Mouse (Mus musculus): Measurements from ENCODE around the gene Gm45713. TPM values are rescaled to one million over a fixed set of nuclear protein-coding genes. Genes with fewer than 3 reads are reported as not detected.
"Not testable (repeated sequence)": the region's sequence is repeated elsewhere in the genome, so short reads cannot be mapped to it uniquely, and the experiment has no call there.

The Gm45713 gene
- total RNA-seq, 2 experiments from 2014 or later, result not detected

- DNase-seq, result no peak
- intact Hi-C loops (cut with DNase I; ENCODE audit: low total_unique reads), result no loop called here
Observed at GRCm38 (mm10) chr7:45105491-45105890, 30.5 kb downstream of the Gm45713 start.

- intact Hi-C loops (cut with DNase I; ENCODE audit: low total_unique reads), result no loop called here
- no peak for DNase-seq
Observed at GRCm38 (mm10) chr7:45104941-45105340, 31.1 kb downstream of the Gm45713 start.

DNA sequence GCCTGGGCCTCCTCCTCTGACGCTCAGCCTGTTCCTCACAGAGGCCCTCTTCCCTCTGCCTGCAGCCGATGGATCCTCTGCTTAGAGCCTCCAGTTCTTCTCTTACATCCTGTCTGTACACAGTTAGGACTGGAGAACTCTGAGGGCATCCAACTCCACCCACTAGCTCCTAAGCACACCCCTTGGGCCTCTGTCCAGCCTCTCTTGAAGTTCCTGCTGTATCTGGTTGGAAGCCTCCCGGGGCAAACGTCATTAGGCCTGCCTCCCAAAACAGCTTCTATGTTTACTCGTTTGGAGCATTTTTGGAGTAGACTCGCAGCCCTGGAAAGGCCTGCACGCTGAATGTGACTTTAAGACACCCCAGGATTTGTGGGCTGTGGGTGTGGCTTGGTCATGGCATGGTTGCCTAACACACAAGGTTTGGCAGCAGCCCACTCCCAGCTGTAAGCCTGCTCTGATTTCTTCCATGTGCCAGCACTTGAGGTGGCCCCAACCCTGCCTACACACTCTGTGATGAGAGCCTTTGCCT, 32.3 kb downstream of the Gm45713 start, which contains the start of gene Fcgrt:
TSS of gene Fcgrt (minus strand) at position 200 of the 529 bp plus-strand sequence.
- intact Hi-C loops (cut with DNase I; ENCODE audit: low total_unique reads), result no loop called here
- peak; percentile 96 for DNase-seq

DNA sequence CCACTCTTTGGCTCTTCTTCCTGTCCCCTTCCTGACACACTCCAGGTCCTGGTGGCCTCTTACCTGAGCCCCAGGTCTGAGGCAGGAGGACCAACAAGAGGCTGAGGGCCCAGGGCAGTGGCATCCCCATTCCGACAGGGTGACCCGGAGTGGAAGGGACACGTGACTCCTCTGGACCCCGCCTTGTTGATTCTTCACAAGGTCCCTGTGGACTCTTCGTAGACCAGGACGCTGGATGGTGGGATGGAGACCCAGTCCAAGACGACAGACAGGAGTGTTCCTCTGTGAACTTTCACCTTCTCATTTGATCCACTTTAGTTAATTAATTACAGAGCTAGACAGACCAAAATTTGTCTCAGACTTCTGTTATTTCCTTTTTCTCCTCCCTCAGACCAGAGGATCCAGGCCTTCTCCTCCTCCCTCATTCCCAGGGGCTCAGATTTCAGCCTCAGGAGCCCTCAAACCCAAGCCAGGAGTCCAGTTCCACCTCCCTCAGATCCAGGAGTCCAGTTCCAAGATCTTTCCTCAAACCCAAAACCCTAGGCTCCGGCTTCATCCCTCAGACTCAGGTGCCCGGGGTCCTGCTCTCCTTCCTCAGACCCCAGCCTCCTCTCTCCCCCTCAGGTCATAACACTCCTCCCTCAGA, 33.0 kb downstream of the Gm45713 start:
- intact Hi-C loops (cut with DNase I; ENCODE audit: low total_unique reads), result no loop called here
- peak; percentile 58 for DNase-seq

GRCm38 (mm10) chr7:45102441-45102840, 33.6 kb downstream of the Gm45713 start:
- no peak for DNase-seq
- intact Hi-C loops (cut with DNase I; ENCODE audit: low total_unique reads), result no loop called here

DNA sequence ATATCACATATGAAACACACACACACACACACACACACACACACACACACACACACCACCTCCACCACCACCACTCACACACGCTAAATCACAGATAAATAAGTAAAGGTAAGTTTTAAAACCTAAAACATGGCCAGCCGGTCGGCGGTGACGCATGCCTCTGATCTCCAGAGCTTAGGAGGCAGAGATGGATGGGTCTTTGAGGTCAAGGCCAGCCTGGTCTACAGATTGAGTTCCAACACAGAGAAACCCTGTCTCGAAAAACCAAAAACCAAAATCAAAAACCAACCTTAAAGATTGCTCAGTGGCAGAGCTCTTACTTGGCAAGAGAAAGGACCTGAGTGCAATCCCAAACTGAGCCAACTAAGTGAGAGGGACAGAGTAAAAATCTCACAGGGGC, 36.0 kb downstream of the Gm45713 start:
- DNase-seq, result no peak
- intact Hi-C loops (cut with DNase I; ENCODE audit: low total_unique reads), result no loop called here

- intact Hi-C loops (cut with DNase I; ENCODE audit: low total_unique reads), result no loop called here
- DNase-seq, result no peak
Observed at GRCm38 (mm10) chr7:45098541-45099240, 37.3 kb downstream of the Gm45713 start.

GRCm38 (mm10) chr7:45097479-45097878, 38.6 kb downstream of the Gm45713 start:
- DNase-seq, result no peak

GRCm38 (mm10) chr7:45095965-45096364, 40.1 kb downstream of the Gm45713 start:
- DNase-seq, result not testable (repeated sequence)

More at GRCm38 (mm10) chr7:45097479-45097878, 38.6 kb downstream of the Gm45713 start:
- intact Hi-C loops (cut with DNase I; ENCODE audit: low total_unique reads), result no loop called here

DNA sequence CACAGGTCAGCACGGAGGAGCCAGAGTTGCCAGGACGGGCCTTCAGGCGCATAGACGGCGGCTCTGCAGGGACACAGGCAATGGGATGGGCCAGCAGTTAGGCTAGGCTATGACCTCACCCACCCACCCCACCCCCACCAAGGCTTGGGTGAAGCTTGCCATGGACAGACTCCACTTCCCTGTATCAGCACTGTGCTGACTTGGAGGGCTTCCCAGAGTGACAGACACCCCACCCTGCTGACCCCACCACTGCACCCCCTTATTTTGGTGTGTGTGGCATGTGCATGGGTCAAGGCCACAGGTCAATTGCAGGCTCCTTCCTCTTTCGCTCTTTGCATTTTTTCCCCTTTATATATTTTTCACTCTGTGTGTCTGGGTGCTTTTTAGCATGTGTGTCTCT, 40.7 kb downstream of the Gm45713 start:
- no peak for DNase-seq
- intact Hi-C loops (cut with DNase I; ENCODE audit: low total_unique reads), result no loop called here

More at GRCm38 (mm10) chr7:45095965-45096364, 40.1 kb downstream of the Gm45713 start:
- intact Hi-C loops (cut with DNase I; ENCODE audit: low total_unique reads), result not testable (repeated sequence)

DNA sequence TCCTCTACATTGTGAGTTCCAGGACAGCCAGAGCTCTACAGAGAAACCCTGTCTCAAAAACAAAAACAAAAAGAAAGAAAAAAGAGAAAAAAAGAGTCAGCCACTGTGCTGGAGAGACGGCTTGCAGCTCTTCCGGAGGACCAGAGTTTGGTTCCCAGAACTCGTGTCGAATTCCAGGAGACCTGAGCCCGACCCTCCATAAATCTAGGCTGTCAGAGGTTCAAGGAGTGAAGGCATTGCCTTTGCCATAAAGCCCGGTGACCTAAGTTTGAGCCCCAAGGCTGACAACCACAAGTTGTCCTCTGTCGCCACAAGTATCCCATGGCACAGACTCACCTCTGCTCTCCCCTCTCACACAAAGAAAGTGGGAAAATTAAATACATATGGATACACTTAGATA, 41.9 kb downstream of the Gm45713 start:
- intact Hi-C loops (cut with DNase I; ENCODE audit: low total_unique reads), result no loop called here
- DNase-seq, result no peak

GRCm38 (mm10) chr7:45093516-45093905, 42.5 kb downstream of the Gm45713 start:
- intact Hi-C loops (cut with DNase I; ENCODE audit: low total_unique reads), result no loop called here
- no peak for DNase-seq

- intact Hi-C loops (cut with DNase I; ENCODE audit: low total_unique reads), result no loop called here
- DNase-seq, result no peak
Observed at GRCm38 (mm10) chr7:45092828-45093515, 43.1 kb downstream of the Gm45713 start.

- DNase-seq, result peak; percentile 93
- intact Hi-C loops (cut with DNase I; ENCODE audit: low total_unique reads), result no loop called here
Observed at GRCm38 (mm10) chr7:45092048-45092447, 44.0 kb downstream of the Gm45713 start, which contains the start of gene Rcn3. TSS of gene Rcn3 (minus strand) at chr7:45092221.

DNA sequence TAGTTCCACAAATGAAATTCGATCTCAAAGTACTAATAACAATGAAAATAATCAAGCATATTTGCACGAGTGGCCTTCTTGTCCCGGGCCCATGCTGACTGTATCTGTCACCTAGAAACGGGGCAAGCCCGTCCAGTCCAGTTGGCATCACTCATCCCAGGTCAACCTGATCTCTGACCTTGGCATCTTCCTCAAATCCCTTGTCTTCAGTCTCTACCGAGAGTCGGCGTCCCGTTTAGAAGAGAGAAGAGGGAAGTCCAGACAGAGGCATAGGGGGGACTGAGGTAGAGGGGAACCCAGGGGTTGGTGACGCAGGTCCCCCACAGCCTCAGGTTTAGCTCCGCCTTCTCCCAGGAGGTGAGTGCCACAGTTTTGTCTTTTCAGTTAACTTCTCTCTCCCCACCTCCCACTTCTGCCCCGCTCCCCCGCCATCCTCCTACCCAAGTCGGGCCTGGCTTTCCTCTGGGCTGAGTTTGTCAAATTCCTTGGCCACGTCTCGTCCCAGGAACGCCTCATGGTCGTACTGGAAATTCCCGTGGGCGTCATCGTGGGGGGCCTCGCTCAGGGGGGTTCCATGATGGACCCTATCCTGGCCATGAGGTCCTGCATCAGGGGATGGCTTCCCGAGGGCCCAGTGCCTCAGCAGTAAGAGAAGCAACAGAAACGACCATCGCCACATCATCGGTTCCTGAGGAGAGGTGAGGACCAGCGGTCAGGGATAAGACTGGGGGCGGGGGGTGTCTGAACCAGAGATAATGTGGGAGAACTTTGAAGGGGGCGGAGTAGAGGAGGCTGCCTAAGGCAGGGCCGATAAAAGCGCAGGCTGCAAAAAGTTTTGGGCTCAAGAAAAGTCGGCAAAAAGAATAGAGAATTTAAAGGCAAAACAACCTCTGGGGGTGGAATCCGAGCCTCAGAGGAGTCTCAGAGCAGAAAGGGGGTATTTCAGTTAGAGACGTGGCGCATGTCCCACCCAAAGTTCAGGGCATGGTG, 44.7 kb downstream of the Gm45713 start:
- intact Hi-C loops (cut with DNase I; ENCODE audit: low total_unique reads), result no loop called here
- DNase-seq, result peak; percentile 57

DNA sequence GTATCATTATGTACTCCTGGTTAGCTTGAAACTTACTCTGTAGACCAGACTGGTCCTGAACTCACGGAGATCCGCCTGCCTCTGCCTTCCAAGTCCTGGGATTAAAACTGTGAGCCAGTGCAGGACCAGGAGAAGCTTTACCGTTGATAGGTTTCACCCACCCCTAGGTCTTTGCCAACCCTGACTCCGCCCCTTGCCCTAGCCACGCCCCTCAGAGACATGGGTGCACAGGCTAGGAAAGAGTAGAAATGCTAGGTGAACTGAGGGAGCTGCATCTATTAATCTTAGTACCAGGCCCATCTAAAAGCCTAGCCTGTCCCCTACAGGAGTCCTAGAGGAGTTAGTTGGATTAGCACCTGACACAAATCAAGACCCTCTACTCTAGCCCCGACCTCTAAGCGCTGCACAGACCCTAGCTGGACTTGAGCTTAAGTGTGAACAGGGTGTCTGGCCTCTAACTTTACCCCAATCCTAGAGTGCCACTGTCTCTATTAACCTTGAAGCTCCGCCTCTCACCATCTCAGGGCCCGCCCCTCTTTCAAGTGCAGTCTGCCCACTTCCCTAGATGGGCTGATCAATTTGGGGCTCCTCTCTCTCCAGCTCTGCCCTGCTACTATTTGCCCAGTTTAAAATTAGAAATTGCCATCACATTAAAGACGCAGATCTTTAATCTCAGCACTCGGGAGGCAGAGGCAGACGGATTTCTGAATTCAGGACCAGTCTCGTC, 45.6 kb downstream of the Gm45713 start:
- intact Hi-C loops (cut with DNase I; ENCODE audit: low total_unique reads), result no loop called here
- no peak for DNase-seq

DNA sequence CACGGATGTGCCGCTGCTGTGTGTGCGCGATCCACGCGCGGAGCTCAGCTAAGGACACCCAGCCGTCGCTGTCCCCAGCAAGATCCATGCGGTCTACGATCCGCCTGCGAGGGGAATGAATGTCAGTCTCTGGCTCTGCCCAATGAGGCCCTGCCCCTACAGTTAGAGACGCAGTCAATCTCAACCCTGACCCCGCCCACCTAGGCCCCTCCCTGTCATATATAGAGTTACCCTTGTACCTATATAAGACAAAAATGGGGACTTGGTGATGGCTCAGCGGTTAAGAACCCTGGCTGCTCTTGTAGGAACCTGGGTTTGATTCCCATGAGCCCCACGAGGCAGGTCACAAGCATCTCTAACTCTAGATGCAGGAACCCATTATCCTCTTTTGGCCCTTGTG, 47.4 kb downstream of the Gm45713 start:
- intact Hi-C loops (cut with DNase I; ENCODE audit: low total_unique reads), result no loop called here

DNA sequence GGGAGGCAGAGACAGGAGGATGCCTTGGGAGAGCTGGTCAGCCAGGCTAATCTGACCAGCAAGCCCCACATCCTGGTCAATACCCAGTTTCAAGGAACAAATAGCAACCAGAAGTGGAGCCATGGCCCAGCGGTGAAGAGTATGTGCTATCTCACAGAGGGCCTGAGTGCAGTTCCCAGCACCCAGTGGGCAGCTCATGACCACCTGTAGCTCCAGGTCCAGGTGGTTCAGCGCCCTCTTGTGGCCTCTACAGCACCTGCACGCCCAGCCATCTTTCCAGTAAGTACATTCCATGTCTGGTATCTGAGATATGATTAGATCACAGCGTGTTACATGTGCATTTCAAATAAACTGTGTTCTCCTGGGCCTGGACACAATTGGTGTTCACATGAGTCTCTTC, 49.9 kb downstream of the Gm45713 start:
- intact Hi-C loops (cut with DNase I; ENCODE audit: low total_unique reads), result no loop called here

More for the DNA sequence above, 47.4 kb downstream of the Gm45713 start:
- no peak for DNase-seq

More for the DNA sequence above, 49.9 kb downstream of the Gm45713 start:
- no peak for DNase-seq

Measured in gastrocnemius, postnatal 14 days (tissue).